Mouse (Mus musculus) liver, embryonic 13.5 days (tissue): ENCODE measurements at regions not wholly inside any gene's neighbourhood (a gene's known extent, or its start where the extent isn't known, plus 50 kb on each side); places are given as distances from the start of the nearest gene placed in this dataset.

Experiments used
- ATAC-seq: fragments of 200-750 bp; cut with Nextera tagmentation; 2 replicates; pipeline ENCODE4 v1.8.0; 2017; ENCODE audit warnings: low read depth, mild to moderate bottlenecking, moderate number of reproducible peaks, moderate library complexity
- DNase-seq: peaks from one replicate; pipeline ENCODE4 v3.0.0; 2022
- H3K27ac ChIP-seq: fragments of 300-500 bp; sonication (generic); 2 replicates; pipeline ENCODE4 v1.5.1; 2015; ENCODE audit warnings: moderate library complexity, mild to moderate bottlenecking, inconsistent platforms
- H3K27me3 ChIP-seq: fragments of 300-500 bp; sonication (generic); 2 replicates; pipeline ENCODE4 v1.6.1; 2015; ENCODE audit warnings: mild to moderate bottlenecking, inconsistent platforms
- H3K36me3 ChIP-seq: fragments of 300-500 bp; sonication (generic); 2 replicates; pipeline ENCODE4 v1.6.1; 2015; ENCODE audit warnings: mild to moderate bottlenecking, inconsistent platforms
- H3K4me1 ChIP-seq: fragments of 300-500 bp; sonication (generic); replicated peaks from 2 replicates; pipeline ENCODE4 v1.6.1; 2015; ENCODE audit warnings: inconsistent platforms
- H3K4me2 ChIP-seq: fragments of 300-500 bp; sonication (generic); 2 replicates; pipeline ENCODE4 v1.6.1; 2015; ENCODE audit warnings: inconsistent platforms, mild to moderate bottlenecking, moderate library complexity
- H3K4me3 ChIP-seq: fragments of 300-500 bp; sonication (generic); replicated peaks from 2 replicates; pipeline ENCODE4 v1.5.1; 2015; ENCODE audit warnings: mild to moderate bottlenecking, inconsistent platforms
- H3K9ac ChIP-seq: fragments of 300-500 bp; sonication (generic); 2 replicates; pipeline ENCODE4 v1.6.1; 2015; ENCODE audit warnings: mild to moderate bottlenecking, inconsistent platforms
- H3K9me3 ChIP-seq: fragments of 300-500 bp; sonication (generic); replicated peaks from 2 replicates; pipeline ENCODE4 v1.6.1; 2016; ENCODE audit warnings: inconsistent platforms
- WGBS: fragments of 180-500 bp; shearing (Covaris S2); methylation state at CpG from one replicate; pipeline ENCODE4 v1.1.7; 2015; ENCODE audit not compliant: insufficient replicate concordance; 5-methylcytosine and 5-hydroxymethylcytosine counted together

GRCm38 (mm10) chr8:103913927-103914640 is 187.3 kb upstream of the Cdh5 start:
- no peak overlapping the region for H3K27ac ChIP-seq
- no peaks in the 10 kb centered on the region for H3K9me3 ChIP-seq
- no peaks in the 10 kb centered on the region for H3K27me3 ChIP-seq
- H3K36me3 ChIP-seq: no peaks in the 10 kb centered on the region
- no peak overlapping the region for H3K4me3 ChIP-seq
- WGBS: 37% methylated on average over 6 of the region's 6 CpGs
- DNase-seq (no peak), ATAC-seq (no peak)
- H3K4me1 ChIP-seq: no peaks in the 10 kb centered on the region
- H3K4me2 ChIP-seq: no peak overlapping the region
- no peak overlapping the region for H3K9ac ChIP-seq

GRCm38 (mm10) chr8:103919324-103919723 is 182.1 kb upstream of the Cdh5 start:
- Histone ChIP-seq H3K4me1 (no peaks in the 10 kb centered on the region), H3K9me3 (no peaks in the 10 kb centered on the region), H3K9ac (no peak overlapping the region), H3K36me3 (no peaks in the 10 kb centered on the region), H3K4me2 (no peak overlapping the region), H3K27me3 (no peaks in the 10 kb centered on the region), H3K4me3 (no peak overlapping the region), H3K27ac (no peak overlapping the region)
- DNase-seq: no peak
- 60% methylated on average over 3 of the region's 3 CpGs for WGBS
- no peak for ATAC-seq

- Histone ChIP-seq H3K27me3 (no peaks in the 10 kb centered on the region), H3K4me3 (no peak overlapping the region), H3K36me3 (no peaks in the 10 kb centered on the region), H3K27ac (no peak overlapping the region), H3K4me1 (no peaks in the 10 kb centered on the region), H3K4me2 (no peak overlapping the region), H3K9ac (no peak overlapping the region), H3K9me3 (no peaks in the 10 kb centered on the region)
- 62% methylated on average over 4 of the region's 4 CpGs for WGBS
- DNase-seq (no peak), ATAC-seq (no peak)
Measured at GRCm38 (mm10) chr8:103921621-103922020, 179.8 kb upstream of the Cdh5 start.

DNA sequence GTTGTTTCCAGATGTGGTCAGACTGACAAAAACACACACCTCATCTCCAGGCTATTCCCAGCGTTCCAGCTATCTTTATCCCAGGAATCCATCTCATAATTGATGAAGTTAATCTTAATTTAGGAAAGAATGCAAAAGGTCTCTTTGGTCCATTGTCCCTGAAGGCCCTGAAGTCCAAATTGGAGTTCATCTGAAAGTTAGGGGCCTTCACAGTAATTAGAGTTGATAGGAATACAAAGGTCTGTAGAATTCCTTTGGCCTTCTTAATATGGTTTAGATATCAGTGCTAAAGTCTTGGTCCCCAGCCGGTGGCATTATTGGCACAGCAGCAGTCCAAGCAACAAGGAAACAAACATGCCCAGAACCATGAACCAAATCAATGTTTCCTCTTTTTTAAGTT is 178.7 kb upstream of the Cdh5 start:
- H3K27me3 ChIP-seq: no peaks in the 10 kb centered on the region
- DNase-seq: no peak
- no peaks in the 10 kb centered on the region for H3K9me3 ChIP-seq
- H3K9ac ChIP-seq: no peak overlapping the region
- no peak for ATAC-seq
- H3K27ac ChIP-seq: no peak overlapping the region
- no peaks in the 10 kb centered on the region for H3K4me1 ChIP-seq
- H3K4me2 ChIP-seq: no peak overlapping the region
- no peak overlapping the region for H3K4me3 ChIP-seq
- 56% methylated on average over 2 of the region's 2 CpGs for WGBS
- no peaks in the 10 kb centered on the region for H3K36me3 ChIP-seq

DNA sequence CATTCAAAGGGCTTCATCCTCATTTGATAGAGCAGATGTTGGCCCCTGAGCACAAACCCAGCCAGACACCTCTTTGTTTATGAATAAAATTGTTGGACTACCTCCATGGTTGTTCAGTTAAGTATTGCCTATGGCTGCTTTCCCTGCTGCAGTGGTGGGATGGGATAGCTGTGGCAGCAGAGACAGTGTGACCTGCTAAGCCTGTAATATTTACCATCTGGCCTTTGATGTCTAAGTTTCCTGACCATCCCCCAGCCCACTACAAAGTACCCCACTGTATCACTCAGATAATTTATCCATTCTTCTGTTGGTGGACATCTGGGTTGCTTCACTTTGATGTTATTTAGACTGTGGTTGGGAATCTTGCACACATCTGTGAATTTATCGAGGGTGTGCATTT is 168.7 kb upstream of the Cdh5 start:
- H3K36me3 ChIP-seq: no peaks in the 10 kb centered on the region
- H3K4me2 ChIP-seq: no peak overlapping the region
- no peaks in the 10 kb centered on the region for H3K27me3 ChIP-seq
- H3K4me1 ChIP-seq: no peaks in the 10 kb centered on the region
- no peak overlapping the region for H3K9ac ChIP-seq
- no peak overlapping the region for H3K4me3 ChIP-seq
- no peaks in the 10 kb centered on the region for H3K9me3 ChIP-seq
- no peak for ATAC-seq
- no peak overlapping the region for H3K27ac ChIP-seq
- WGBS: 70% methylated on average over 1 of the region's 1 CpGs
- no peak for DNase-seq

DNA sequence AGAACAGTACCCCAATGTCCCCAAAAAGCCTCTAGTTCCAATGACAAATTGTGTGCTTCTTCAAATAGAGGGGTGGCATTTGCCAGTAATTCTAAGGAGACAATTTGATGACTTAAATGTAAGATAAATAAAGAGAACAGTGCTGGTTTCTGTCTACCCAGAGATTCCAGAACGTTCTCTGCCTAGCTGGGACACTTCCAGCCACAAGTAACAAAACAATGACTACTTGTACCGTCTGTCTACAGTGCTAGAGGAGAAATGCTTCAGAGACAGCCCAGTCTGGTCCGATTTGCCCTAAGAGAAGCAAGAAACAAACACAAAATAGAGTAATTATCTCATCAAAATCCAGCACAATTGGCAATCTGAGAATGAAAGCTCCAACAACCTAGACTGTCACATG is 164.9 kb upstream of the Cdh5 start:
- 47% methylated on average over 3 of the region's 3 CpGs for WGBS
- DNase-seq: no peak
- H3K27me3 ChIP-seq: no peaks in the 10 kb centered on the region

DNA sequence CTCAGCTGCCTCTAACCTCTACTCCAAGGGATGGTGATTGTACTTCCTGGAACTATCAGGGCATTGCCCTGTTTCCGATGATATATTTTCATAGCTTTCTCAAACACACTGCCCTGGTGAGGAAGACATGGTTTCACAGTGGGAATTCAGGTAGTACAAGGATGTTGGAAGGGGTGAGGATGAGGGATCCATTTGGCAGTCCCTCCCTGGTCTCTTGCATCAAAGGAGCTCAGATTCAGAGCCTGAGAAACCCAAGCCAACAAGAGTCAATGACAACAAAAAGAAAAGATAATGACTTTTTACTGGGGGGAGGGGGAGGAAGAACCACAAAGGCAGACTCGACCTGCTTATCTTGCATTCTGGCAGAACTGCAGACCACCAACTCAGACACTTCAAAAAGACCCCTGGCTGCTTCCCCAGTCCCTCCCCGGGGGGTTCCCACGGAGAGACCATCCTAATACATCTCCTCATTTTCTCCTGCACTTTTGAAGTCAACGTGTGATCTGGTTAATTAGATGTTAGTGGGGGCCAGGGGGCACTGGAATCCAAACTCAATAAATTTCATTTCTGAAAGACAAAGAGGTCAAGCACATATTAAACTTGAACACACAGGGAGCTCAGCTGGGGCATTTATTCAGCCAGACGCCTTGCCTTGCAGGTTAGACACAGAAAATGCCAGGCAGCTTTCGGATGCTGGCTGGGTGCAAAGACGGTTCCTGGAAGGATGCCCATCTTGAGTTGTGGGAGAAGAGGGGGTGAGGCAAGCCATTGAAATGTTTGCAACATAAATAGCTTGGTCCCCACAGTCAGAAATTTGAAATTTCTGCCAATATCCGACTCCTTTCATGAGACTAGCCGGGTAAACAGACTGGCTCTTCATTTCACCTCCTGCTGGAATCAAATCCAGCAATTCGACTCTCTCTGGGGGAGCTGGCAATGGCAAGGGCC is 162.9 kb upstream of the Cdh5 start:
- H3K4me3 ChIP-seq: no peak overlapping the region
- DNase-seq (no peak), ATAC-seq (no peak)
- no peak overlapping the region for H3K4me2 ChIP-seq
- no peaks in the 10 kb centered on the region for H3K36me3 ChIP-seq
- no peaks in the 10 kb centered on the region for H3K27me3 ChIP-seq
- H3K9ac ChIP-seq: no peak overlapping the region
- H3K27ac ChIP-seq: no peak overlapping the region
- H3K9me3 ChIP-seq: 0 out of 2 replicates have a peak, but pooled peaks cover 5% of the 10 kb centered on the region
- H3K4me1 ChIP-seq: no peaks in the 10 kb centered on the region
- 30% methylated on average over 11 of the region's 11 CpGs for WGBS

More for the DNA sequence above, 164.9 kb upstream of the Cdh5 start:
- Histone ChIP-seq H3K36me3 (no peaks in the 10 kb centered on the region), H3K27ac (no peak overlapping the region), H3K4me2 (no peak overlapping the region), H3K9ac (no peak overlapping the region), H3K4me3 (no peak overlapping the region), H3K4me1 (no peaks in the 10 kb centered on the region), H3K9me3 (0 out of 2 replicates have a peak, but pooled peaks cover 5% of the 10 kb centered on the region)
- no peak for ATAC-seq

DNA sequence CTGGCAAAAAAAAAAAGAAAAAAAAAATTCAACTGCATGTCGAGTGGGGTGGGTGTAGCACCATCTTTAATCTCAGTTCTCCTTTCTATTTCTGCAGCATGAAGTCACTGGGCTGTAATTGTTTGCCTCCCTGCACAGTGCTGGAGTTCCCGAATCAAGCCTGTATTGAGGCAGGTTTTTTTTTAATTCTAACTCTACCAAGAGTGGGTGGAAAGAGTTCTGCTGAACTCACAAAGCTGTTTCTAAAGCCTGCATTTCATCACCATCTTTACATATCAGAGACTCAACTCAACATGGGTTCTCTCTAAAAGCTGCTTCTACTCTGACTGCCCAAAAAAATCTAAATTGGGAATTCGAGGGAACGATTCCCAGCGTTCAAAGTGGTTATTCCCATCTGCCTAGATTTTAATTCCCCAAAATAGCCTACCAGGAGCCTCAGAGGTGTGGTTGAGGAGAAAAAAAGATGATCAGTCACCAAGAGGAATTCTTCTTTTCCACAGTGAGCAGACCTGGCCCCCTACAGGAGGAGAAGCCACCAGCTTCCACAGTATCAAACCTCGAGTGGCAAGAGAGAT is 160.4 kb upstream of the Cdh5 start:
- Histone ChIP-seq H3K27me3 (no peaks in the 10 kb centered on the region), H3K9ac (no peak overlapping the region), H3K36me3 (no peaks in the 10 kb centered on the region), H3K4me1 (no peaks in the 10 kb centered on the region), H3K4me3 (no peak overlapping the region), H3K27ac (no peak overlapping the region), H3K4me2 (no peak overlapping the region), H3K9me3 (0 out of 2 replicates have a peak, but pooled peaks cover 5% of the 10 kb centered on the region)
- ATAC-seq (no peak), DNase-seq (no peak)
- WGBS: 64% methylated on average over 6 of the region's 6 CpGs

GRCm38 (mm10) chr8:103948474-103948873 is 153.0 kb upstream of the Cdh5 start:
- ATAC-seq: no peak
- Histone ChIP-seq H3K9ac (no peak overlapping the region), H3K4me3 (no peak overlapping the region), H3K4me2 (no peak overlapping the region), H3K27ac (no peak overlapping the region), H3K4me1 (no peaks in the 10 kb centered on the region), H3K36me3 (no peaks in the 10 kb centered on the region), H3K27me3 (no peaks in the 10 kb centered on the region), H3K9me3 (no peaks in the 10 kb centered on the region)
- DNase-seq: no peak
- WGBS: 68% methylated on average over 5 of the region's 5 CpGs

DNA sequence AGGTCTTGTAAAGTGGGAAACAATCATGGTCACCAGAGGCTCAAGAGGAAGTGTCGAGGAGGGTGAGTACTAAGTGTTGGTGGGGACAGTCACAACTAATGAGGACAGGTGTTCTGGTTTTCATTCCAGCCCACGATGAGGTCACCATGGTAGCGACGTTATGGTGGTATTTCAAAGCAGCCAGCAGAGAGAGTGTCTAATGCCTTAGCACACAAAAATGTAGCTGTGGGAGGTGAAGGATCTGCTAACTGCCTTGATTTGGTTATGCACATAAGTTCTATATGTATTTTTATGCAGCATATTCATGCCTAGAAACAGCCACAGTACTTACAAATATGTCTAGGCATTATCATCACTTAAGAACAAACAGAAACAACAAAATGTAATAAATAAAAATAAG is 151.0 kb upstream of the Cdh5 start:
- no peak for DNase-seq
- no peak overlapping the region for H3K4me2 ChIP-seq
- no peak overlapping the region for H3K4me3 ChIP-seq
- WGBS: 55% methylated on average over 4 of the region's 4 CpGs
- no peak overlapping the region for H3K9ac ChIP-seq
- no peaks in the 10 kb centered on the region for H3K4me1 ChIP-seq
- no peak overlapping the region for H3K27ac ChIP-seq
- H3K36me3 ChIP-seq: no peaks in the 10 kb centered on the region
- no peaks in the 10 kb centered on the region for H3K9me3 ChIP-seq
- no peak for ATAC-seq
- H3K27me3 ChIP-seq: no peaks in the 10 kb centered on the region

- Histone ChIP-seq H3K4me2 (no peak overlapping the region), H3K9ac (no peak overlapping the region), H3K4me1 (no peaks in the 10 kb centered on the region), H3K27ac (no peak overlapping the region), H3K36me3 (no peaks in the 10 kb centered on the region), H3K9me3 (no peaks in the 10 kb centered on the region), H3K27me3 (no peaks in the 10 kb centered on the region), H3K4me3 (no peak overlapping the region)
- no peak for DNase-seq
- 75% methylated on average over 2 of the region's 2 CpGs for WGBS
- no peak for ATAC-seq
Measured at GRCm38 (mm10) chr8:103953586-103953985, 147.8 kb upstream of the Cdh5 start.
